Mouse (Mus musculus): ENCODE measurements at regions not wholly inside any gene's neighbourhood (a gene's known extent, or its start where the extent isn't known, plus 50 kb on each side); places are given as distances from the start of the nearest gene placed in this dataset.
"Not testable (repeated sequence)": the region's sequence is repeated elsewhere in the genome, so short reads cannot be mapped to it uniquely, and the experiment has no call there.

- DNase-seq, result peak; percentile 4
These were observed 56.9 kb upstream of the Prdm9 start for GRCm38 (mm10) chr17:15620746-15621694.

GRCm38 (mm10) chr17:15622913-15623312 lies 58.8 kb upstream of the Prdm9 start:
- DNase-seq, result peak; percentile 46

- no peak for DNase-seq
These were observed 66.6 kb upstream of the Prdm9 start for GRCm38 (mm10) chr17:15630792-15631191.

GRCm38 (mm10) chr17:15631626-15632025 lies 67.5 kb upstream of the Prdm9 start:
- no peak for DNase-seq

GRCm38 (mm10) chr17:15632090-15632489 lies 67.9 kb upstream of the Prdm9 start:
- no peak for DNase-seq

- not testable (repeated sequence) for DNase-seq
These were observed 65.5 kb upstream of the Chd1 start for GRCm38 (mm10) chr17:15639111-15639865.

GRCm38 (mm10) chr17:15640776-15641175 lies 64.0 kb upstream of the Chd1 start:
- DNase-seq, result no peak

GRCm38 (mm10) chr17:15641764-15642163 lies 63.0 kb upstream of the Chd1 start:
- no peak for DNase-seq

GRCm38 (mm10) chr17:15646768-15647167 lies 58.0 kb upstream of the Chd1 start:
- DNase-seq, result peak; percentile 35

- no peak for DNase-seq
These were observed 54.6 kb upstream of the Chd1 start for GRCm38 (mm10) chr17:15650089-15650742.

GRCm38 (mm10) chr17:15651869-15652268 lies 52.9 kb upstream of the Chd1 start:
- no peak for DNase-seq
